Mouse (Mus musculus): Measurements from ENCODE around the gene Emilin2.

GRCm38 (mm10) chr17:71259727-71260126, 52.1 kb downstream of the Emilin2 start:
- TF ChIP-seq CTCF (IDR thresholded peaks at IDR 0.05) (no peak), POLR2A (IDR thresholded peaks at IDR 0.05; ENCODE audit: insufficient read depth, low read depth, low read length) (no peak)
